Mouse (Mus musculus) spleen, adult 18-20 months (tissue): ENCODE data around the gene Mkln1.
A peak's percentile ranks its signal among the peaks of the same experiment; 100 is the strongest.
"Not testable (repeated sequence)": the region's sequence is repeated elsewhere in the genome, so short reads cannot be mapped to it uniquely, and the experiment has no call there.

Experiments used
- DNase-seq, 2 experiments: peaks; one replicate each; pipeline ENCODE4 v3.0.0; 2022; ENCODE audit warnings: mixed read lengths in 2 of 2

The Mkln1 gene

GRCm38 (mm10) chr6:31560138-31560959 lies 161.8 kb downstream of the Mkln1 start:
- no peak for DNase-seq

GRCm38 (mm10) chr6:31561948-31562347 lies 163.4 kb downstream of the Mkln1 start:
- not testable (repeated sequence) for DNase-seq

- no peak for DNase-seq
These were observed 164.0 kb downstream of the Mkln1 start for GRCm38 (mm10) chr6:31562371-31563080.

- peak; percentile 24 to 37 for DNase-seq
These were observed 165.0 kb downstream of the Mkln1 start, which contains the start of gene Podxl for GRCm38 (mm10) chr6:31563235-31564181. TSS of gene Podxl (minus strand) at chr6:31563981.

- no peak for DNase-seq
These were observed 165.6 kb downstream of the Mkln1 start for GRCm38 (mm10) chr6:31564182-31564531.

- no peak for DNase-seq
These were observed 166.4 kb downstream of the Mkln1 start for GRCm38 (mm10) chr6:31564901-31565391.
